Mouse (Mus musculus) neural tube, embryonic 11.5 days (tissue): ENCODE measurements around the gene Map2k2. TPM values are rescaled to one million over a fixed set of nuclear protein-coding genes. Genes with fewer than 3 reads are reported as not detected.
A peak's percentile ranks its signal among the peaks of the same experiment; 100 is the strongest.

Experiments used
- ATAC-seq: fragments of 200-750 bp; cut with Nextera tagmentation; 2 replicates; pipeline ENCODE4 v1.8.0; 2017; ENCODE audit warnings: moderate number of reproducible peaks, mild to moderate bottlenecking, moderate TSS enrichment, moderate library complexity; ENCODE audit not compliant: insufficient read depth, low FRiP score, low TSS enrichment
- DNase-seq: peaks from one replicate; pipeline ENCODE4 v3.0.0-alpha.2; 2015; ENCODE audit warnings: low spot score
- H3K27ac ChIP-seq: fragments of 300-500 bp; sonication (generic); 2 replicates; pipeline ENCODE4 v1.5.1; 2014; ENCODE audit warnings: low read depth, mild to moderate bottlenecking, low read length
- H3K27me3 ChIP-seq: fragments of 300-500 bp; sonication (generic); 2 replicates; pipeline ENCODE4 v1.6.1; 2014; ENCODE audit warnings: mild to moderate bottlenecking, low read length, mixed read lengths; ENCODE audit not compliant: control insufficient read depth, insufficient read depth
- H3K36me3 ChIP-seq: fragments of 300-500 bp; sonication (generic); 2 replicates; pipeline ENCODE4 v1.6.1; 2014; ENCODE audit warnings: mild to moderate bottlenecking, low read length, moderate library complexity, mixed read lengths; ENCODE audit not compliant: control insufficient read depth, insufficient read depth
- H3K4me1 ChIP-seq: fragments of 300-500 bp; sonication (generic); 2 replicates; pipeline ENCODE4 v1.6.1; 2014; ENCODE audit warnings: low read length, mixed read lengths; ENCODE audit not compliant: control insufficient read depth, insufficient read depth
- H3K4me2 ChIP-seq: fragments of 300-500 bp; sonication (generic); 2 replicates; pipeline ENCODE4 v1.6.1; 2014; ENCODE audit warnings: low read depth, mild to moderate bottlenecking, moderate library complexity
- H3K4me3 ChIP-seq: fragments of 300-500 bp; sonication (generic); 2 replicates; pipeline ENCODE4 v1.5.1; 2014; ENCODE audit warnings: low read depth, low read length
- H3K9ac ChIP-seq: fragments of 300-500 bp; sonication (generic); 2 replicates; pipeline ENCODE4 v1.6.1; 2014; ENCODE audit warnings: mild to moderate bottlenecking, low read length
- H3K9me3 ChIP-seq: fragments of 300-500 bp; sonication (generic); 2 replicates; pipeline ENCODE4 v1.6.1; 2016; ENCODE audit warnings: low read length; ENCODE audit not compliant: control insufficient read depth
- WGBS: fragments of 180-500 bp; shearing (Covaris S2); extraction: QIAGEN DNeasy Blood & Tissue Kit; methylation state at CpG from one replicate; pipeline ENCODE4 v1.1.7; 2014; 5-methylcytosine and 5-hydroxymethylcytosine counted together
- polyA plus RNA-seq: library from polyadenylated mRNA; unstranded; fragments of >200 nt; fragmentation: Nextera tagmentation; extraction: Ambion mirVana; gene quantifications from 2 replicates; pipeline ENCODE4 v1.2.1, GENCODE M21; 2014

The Map2k2 gene
- polyA plus RNA-seq, 1 experiment from 2014 or later: 240 TPM

GRCm38 (mm10) chr10:81072290-81072689 is 33.4 kb upstream of the Map2k2 start:
- H3K27ac ChIP-seq: no peak overlapping the region
- DNase-seq: no peak
- H3K9me3 ChIP-seq: no peaks in the 10 kb centered on the region
- H3K36me3 ChIP-seq: peaks cover 11% of the 10 kb centered on the region
- H3K4me2 ChIP-seq: no peak overlapping the region
- H3K4me1 ChIP-seq: peaks cover 10% of the 10 kb centered on the region
- no peak overlapping the region for H3K4me3 ChIP-seq
- H3K9ac ChIP-seq: no peak overlapping the region
- no peaks in the 10 kb centered on the region for H3K27me3 ChIP-seq
- 94% methylated on average over 8 of the region's 8 CpGs for WGBS
- no peak for ATAC-seq

DNA sequence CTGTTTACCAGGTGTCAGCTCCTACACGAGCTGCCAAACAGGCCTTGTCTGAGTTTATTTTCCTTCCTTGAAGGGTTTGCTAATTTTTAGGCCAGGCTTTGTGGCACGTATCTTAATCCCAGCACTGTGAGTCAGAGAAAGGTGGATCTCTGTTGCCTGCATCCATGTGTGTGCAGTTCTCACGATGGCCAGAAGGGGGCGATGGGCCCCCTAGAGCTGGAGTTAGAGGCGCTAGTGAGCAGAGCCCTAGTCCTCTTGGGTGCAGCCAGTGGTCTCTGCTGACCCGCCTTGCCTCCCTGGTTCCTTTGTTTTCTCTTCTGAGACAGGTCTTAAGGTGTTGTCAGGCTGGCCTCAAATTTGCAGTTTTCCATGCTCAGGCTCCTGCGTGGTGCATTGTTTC is 32.3 kb upstream of the Map2k2 start:
- DNase-seq: no peak
- no peak overlapping the region for H3K27ac ChIP-seq
- H3K9ac ChIP-seq: no peak overlapping the region
- peaks cover 13% of the 10 kb centered on the region for H3K36me3 ChIP-seq
- peaks cover 10% of the 10 kb centered on the region for H3K4me1 ChIP-seq
- no peaks in the 10 kb centered on the region for H3K27me3 ChIP-seq
- no peak overlapping the region for H3K4me3 ChIP-seq
- no peak overlapping the region for H3K4me2 ChIP-seq
- no peak for ATAC-seq
- H3K9me3 ChIP-seq: no peaks in the 10 kb centered on the region
- 67% methylated on average over 7 of the region's 7 CpGs for WGBS

GRCm38 (mm10) chr10:81075734-81076133 is 30.0 kb upstream of the Map2k2 start:
- no peak overlapping the region for H3K4me3 ChIP-seq
- H3K27ac ChIP-seq: no peak overlapping the region
- WGBS: 55% methylated on average over 8 of the region's 8 CpGs
- no peak for DNase-seq
- peaks cover 5% of the 10 kb centered on the region for H3K4me1 ChIP-seq
- no peaks in the 10 kb centered on the region for H3K27me3 ChIP-seq
- no peak overlapping the region for H3K9ac ChIP-seq
- no peak overlapping the region for H3K4me2 ChIP-seq
- H3K36me3 ChIP-seq: peaks cover 32% of the 10 kb centered on the region
- no peaks in the 10 kb centered on the region for H3K9me3 ChIP-seq
- no peak for ATAC-seq

- Histone ChIP-seq H3K9ac (no peak overlapping the region), H3K36me3 (peaks cover 39% of the 10 kb centered on the region), H3K27me3 (no peaks in the 10 kb centered on the region), H3K27ac (no peak overlapping the region), H3K4me2 (no peak overlapping the region), H3K4me1 (no peaks in the 10 kb centered on the region), H3K9me3 (no peaks in the 10 kb centered on the region), H3K4me3 (no peak overlapping the region)
- ATAC-seq (no peak), DNase-seq (no peak)
- 81% methylated on average over 1 of the region's 1 CpGs for WGBS
These were observed 29.4 kb upstream of the Map2k2 start for GRCm38 (mm10) chr10:81076356-81076755.

GRCm38 (mm10) chr10:81077916-81078315 is 27.8 kb upstream of the Map2k2 start:
- Histone ChIP-seq H3K4me1 (no peaks in the 10 kb centered on the region), H3K4me3 (no peak overlapping the region), H3K9me3 (no peaks in the 10 kb centered on the region), H3K9ac (no peak overlapping the region), H3K36me3 (peaks cover 44% of the 10 kb centered on the region), H3K4me2 (no peak overlapping the region), H3K27ac (no peak overlapping the region), H3K27me3 (no peaks in the 10 kb centered on the region)
- DNase-seq (no peak), ATAC-seq (no peak)
- 93% methylated on average over 11 of the region's 11 CpGs for WGBS

DNA sequence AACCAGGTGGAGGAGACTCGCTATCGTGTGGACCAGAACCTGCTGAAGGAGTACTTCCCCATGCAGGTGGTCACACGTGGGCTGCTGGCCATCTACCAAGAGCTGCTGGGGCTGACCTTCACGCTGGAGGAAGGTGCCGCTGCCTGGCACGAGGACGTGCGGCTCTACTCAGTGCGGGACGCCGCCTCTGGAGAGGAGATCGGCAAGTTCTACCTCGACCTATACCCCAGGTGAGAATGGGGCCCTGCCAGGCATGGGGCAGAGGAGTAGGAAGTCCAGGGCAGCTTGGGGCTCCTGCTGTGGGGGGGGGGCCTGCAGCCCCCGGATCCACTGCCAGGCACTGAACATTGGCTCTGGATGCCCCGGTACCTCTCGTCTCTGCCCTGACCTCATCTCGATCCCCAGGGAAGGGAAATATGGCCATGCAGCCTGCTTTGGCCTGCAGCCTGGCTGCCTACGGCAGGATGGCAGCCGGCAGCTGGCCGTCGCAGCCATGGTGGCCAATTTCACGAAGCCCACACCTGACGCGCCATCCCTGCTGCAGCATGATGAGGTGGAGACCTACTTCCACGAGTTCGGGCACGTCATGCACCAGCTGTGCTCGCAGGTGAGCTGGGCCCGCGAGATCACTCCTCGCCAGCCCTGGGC is 25.6 kb upstream of the Map2k2 start:
- no peak overlapping the region for H3K9ac ChIP-seq
- no peak for DNase-seq
- 92% methylated on average over 31 of the region's 31 CpGs for WGBS
- no peak overlapping the region for H3K27ac ChIP-seq
- H3K4me2 ChIP-seq: no peak overlapping the region
- H3K9me3 ChIP-seq: no peaks in the 10 kb centered on the region
- no peaks in the 10 kb centered on the region for H3K4me1 ChIP-seq
- no peak overlapping the region for H3K4me3 ChIP-seq
- no peak for ATAC-seq
- peaks cover 38% of the 10 kb centered on the region for H3K36me3 ChIP-seq
- no peaks in the 10 kb centered on the region for H3K27me3 ChIP-seq

GRCm38 (mm10) chr10:81082168-81082960 is 23.4 kb upstream of the Map2k2 start:
- Histone ChIP-seq H3K4me3 (no peak overlapping the region), H3K9ac (no peak overlapping the region), H3K4me1 (no peaks in the 10 kb centered on the region), H3K9me3 (no peaks in the 10 kb centered on the region), H3K4me2 (no peak overlapping the region), H3K36me3 (peaks cover 33% of the 10 kb centered on the region), H3K27ac (no peak overlapping the region), H3K27me3 (no peaks in the 10 kb centered on the region)
- peak; percentile 35; the same call in 1 of the 2 replicates for ATAC-seq
- 82% methylated on average over 7 of the region's 7 CpGs for WGBS
- peak; percentile 67 for DNase-seq

DNA sequence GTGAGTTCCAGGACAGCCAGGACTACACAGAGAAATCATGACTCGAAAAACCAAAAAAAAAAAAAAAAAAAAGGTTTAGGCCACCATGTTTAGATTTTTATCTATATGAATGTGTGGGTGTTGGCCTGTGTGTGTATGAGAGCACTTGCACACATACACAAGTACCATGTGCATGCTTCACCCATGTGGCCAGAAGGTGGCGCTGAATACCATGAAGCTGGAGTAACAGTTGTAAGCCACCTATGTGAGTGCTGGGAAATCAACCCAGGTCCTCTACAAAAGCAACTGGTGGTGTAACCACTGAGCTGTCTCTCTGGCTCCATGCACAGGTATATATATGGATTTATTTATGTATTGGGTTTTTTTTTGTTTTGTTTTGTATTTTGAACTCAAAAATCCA is 18.7 kb upstream of the Map2k2 start:
- H3K9me3 ChIP-seq: no peaks in the 10 kb centered on the region
- no peak overlapping the region for H3K4me3 ChIP-seq
- DNase-seq (no peak), ATAC-seq (no peak)
- H3K27me3 ChIP-seq: no peaks in the 10 kb centered on the region
- 49% methylated on average over 2 of the region's 2 CpGs for WGBS
- H3K4me2 ChIP-seq: no peak overlapping the region
- H3K4me1 ChIP-seq: no peaks in the 10 kb centered on the region; the same call in 1 of the 2 replicates
- H3K27ac ChIP-seq: no peak overlapping the region
- no peak overlapping the region for H3K9ac ChIP-seq
- H3K36me3 ChIP-seq: peaks cover 2% of the 10 kb centered on the region

DNA sequence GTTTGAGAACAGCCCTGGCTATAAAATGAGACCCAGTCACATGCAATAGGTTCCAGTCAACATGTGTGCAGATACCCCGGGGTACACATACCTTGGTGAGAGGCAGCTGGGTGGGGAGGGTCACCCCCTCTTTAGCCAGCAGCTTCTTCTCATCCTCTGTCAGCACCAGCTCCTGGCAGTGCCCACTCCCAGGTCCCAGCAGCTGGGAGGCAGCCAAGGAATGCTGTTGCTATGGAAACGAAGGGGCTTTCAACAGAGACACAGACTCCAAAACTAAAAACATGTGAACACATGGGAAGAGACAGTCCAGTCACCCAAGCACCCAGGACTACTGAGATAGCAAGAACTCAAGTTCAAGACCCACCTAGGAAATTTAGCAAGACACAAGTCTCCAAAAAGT is 16.5 kb upstream of the Map2k2 start:
- no peaks in the 10 kb centered on the region for H3K9me3 ChIP-seq
- no peak overlapping the region for H3K9ac ChIP-seq
- DNase-seq (no peak), ATAC-seq (no peak)
- WGBS: 66% methylated on average over 2 of the region's 2 CpGs
- H3K4me3 ChIP-seq: no peak overlapping the region
- H3K36me3 ChIP-seq: no peaks in the 10 kb centered on the region
- no peaks in the 10 kb centered on the region for H3K27me3 ChIP-seq
- no peak overlapping the region for H3K27ac ChIP-seq
- no peak overlapping the region for H3K4me2 ChIP-seq
- H3K4me1 ChIP-seq: no peaks in the 10 kb centered on the region; the same call in 1 of the 2 replicates
